Mouse (Mus musculus) left cerebral cortex, adult 2 months (tissue): ENCODE data around the gene Fat1. TPM values are rescaled to one million over a fixed set of nuclear protein-coding genes. Genes with fewer than 3 reads are reported as not detected.

Experiments
- DNase-seq, 2 experiments: peaks; one replicate each; pipeline ENCODE4 v3.0.0; 2021 to 2022; ENCODE audit warnings: low spot score in 2 of 2, mixed read lengths in 1 of 2; ENCODE audit errors: extremely low spot score in 1 of 2
- H3K27ac ChIP-seq: fragments of 200-600 bp; 2 replicates; pipeline ENCODE4 v1.8.1; 2022
- H3K4me3 ChIP-seq: fragments of 200-600 bp; 2 replicates; pipeline ENCODE4 v1.8.1; 2022
- CTCF ChIP-seq: fragments of 200-600 bp; IDR thresholded peaks from 2 replicates; pipeline ENCODE4 v1.8.1; 2022; ENCODE audit warnings: antibody characterized with exemption, mild to moderate bottlenecking, moderate library complexity
- intact Hi-C: fragments of 180-260 bp; cut with DNase I; formaldehyde crosslinking; loops from one replicate; pipeline ENCODE4 v1.15.1; 2025
- total RNA-seq, 2 experiments: library from RNA; stranded (reverse); gene quantifications; 2 replicates each; pipeline ENCODE4 v1.2.3; 2021

The Fat1 gene
- total RNA-seq, 2 experiments from 2014 or later: 36.2 to 38.7 TPM

DNA sequence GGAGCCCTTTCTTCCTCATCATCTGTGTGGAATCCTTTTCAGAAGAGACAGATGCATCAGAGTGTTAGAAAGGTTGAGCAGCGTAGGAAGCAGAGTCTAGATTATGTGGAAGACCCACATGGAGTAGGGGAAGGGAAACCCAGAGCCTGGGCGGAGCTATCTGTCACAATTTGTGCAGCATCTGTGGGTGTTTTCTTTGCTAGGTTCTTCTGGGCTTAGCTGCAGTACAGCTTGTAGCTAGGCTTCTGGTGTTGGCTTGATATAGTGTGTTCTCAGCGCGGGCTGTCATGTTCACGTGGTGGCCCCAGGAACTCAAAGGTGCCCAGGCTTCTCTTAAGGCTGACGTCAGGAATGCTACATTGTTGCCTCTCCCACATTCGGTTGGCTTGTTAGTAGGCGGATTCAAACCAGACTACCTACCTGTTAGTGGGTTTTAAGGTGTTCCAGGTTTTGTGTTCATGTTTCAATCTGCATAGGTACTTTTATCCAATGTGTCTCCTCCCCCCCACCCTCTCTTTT is 32.3 kb downstream of the Fat1 start:
- Histone ChIP-seq H3K4me3 (no peak overlapping the region), H3K27ac (no peak overlapping the region)
- DNase-seq: no peak
- TF ChIP-seq CTCF: no peak
- intact Hi-C loops: no loop called here

DNA sequence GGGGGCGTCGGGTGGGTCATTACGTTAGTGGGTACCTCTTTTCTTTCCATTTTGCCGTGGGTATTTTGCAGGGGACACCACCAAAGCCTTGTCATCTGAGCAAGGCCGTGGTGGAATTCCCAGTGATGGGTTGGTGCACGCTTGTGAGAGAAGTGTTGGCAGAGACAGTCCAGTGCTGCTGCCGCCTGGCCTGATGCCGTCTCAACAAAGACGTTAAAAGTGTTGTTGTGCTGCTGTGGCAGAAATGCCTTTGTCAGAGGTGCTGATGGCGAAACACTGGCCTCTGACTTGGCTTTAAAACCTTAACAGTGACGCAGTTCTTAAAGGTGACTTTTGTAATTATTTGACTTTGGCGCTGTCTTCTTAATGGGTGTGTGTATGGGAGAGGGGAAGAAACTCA is 34.8 kb downstream of the Fat1 start:
- H3K27ac ChIP-seq: no peak overlapping the region
- intact Hi-C loops: no loop called here

DNA sequence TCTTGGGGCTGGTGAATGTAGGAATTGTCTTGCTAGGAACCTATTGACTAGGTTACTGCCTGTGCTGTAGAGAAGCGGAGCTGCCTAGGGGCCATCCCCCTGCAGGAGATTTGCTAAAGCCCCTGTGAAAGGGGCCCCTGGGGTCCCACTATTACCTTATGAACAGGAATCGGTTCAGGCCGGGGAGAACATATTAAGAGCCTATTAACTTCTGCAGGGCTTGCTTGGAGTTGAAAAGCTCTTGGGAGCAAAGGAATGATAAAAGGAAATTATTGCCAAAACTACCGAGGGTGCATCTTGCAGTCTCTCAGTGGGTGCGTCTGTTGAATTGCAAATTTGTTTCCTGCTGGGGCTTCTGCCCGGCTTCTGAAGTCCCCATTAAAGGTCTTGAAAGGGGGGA is 36.1 kb downstream of the Fat1 start:
- intact Hi-C loops: no loop called here
- H3K27ac ChIP-seq: no peak overlapping the region
- TF ChIP-seq CTCF: no peak
- H3K4me3 ChIP-seq: no peak overlapping the region
- DNase-seq: no peak

More for the DNA sequence above, 34.8 kb downstream of the Fat1 start:
- TF ChIP-seq CTCF: no peak
- DNase-seq: no peak
- H3K4me3 ChIP-seq: no peak overlapping the region

DNA sequence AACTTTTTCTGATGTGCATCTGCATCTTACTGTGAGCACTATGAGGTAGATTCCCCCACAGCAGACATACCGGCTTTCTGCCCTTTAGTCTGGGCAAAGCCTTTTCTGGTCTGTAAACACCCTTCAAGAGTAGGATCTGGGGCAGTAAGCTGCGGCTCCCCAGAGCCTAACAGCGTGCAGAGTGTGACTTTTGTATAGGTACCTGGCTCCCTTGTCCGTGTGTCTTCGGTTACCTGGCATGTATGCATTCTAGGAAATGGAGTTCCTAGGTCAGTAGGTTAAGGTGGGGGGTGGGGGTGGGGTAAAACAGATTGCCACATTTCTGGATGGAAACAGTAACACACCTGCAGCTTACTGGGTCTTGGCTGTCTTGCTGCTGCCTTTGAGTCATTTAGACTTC is 36.7 kb downstream of the Fat1 start:
- no peak for TF ChIP-seq CTCF
- H3K4me3 ChIP-seq: no peak overlapping the region
- H3K27ac ChIP-seq: no peak overlapping the region
- no peak for DNase-seq
- intact Hi-C loops: no loop called here

DNA sequence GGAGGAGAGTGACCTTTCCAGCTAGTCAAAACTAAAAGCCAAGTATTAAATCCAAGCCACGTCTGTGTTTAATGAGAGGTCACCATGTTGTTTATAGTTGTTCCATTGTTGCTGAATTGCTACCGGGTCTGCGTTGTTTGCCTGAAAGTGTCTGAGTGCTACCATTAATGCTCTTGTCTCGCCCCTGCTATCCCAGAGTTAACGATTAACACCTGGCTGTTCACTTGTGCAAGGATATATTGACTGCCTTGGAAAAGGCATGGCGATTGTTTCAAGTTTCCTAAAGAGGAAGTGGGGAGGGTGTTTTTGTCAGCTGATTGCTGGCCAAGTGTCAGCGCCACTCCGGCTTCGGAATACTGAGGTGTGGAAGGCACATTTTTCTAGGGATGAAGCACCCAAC is 39.9 kb downstream of the Fat1 start:
- Histone ChIP-seq H3K4me3 (no peak overlapping the region), H3K27ac (no peak overlapping the region)
- intact Hi-C loops: no loop called here
- no peak for DNase-seq
- no peak for TF ChIP-seq CTCF

DNA sequence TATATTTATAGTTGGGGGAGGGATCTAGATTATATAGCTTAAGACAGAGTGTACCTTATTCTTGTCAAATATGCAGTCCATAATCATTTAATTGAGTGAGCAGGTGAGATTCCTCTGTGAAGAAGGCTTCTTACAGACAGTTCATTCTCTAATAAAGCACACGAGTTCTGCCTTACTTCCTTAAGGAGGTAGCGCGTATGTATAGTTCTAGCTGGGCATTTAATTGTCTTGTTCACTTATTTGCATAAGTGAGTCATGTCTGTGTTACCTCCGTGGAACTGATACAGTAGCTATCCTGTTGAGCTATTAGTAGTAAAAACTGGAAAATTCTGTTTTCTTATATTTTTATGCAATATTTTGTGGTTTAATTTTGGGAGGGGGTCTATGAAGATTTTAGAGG is 40.4 kb downstream of the Fat1 start:
- no peak overlapping the region for H3K27ac ChIP-seq
- TF ChIP-seq CTCF: no peak

DNA sequence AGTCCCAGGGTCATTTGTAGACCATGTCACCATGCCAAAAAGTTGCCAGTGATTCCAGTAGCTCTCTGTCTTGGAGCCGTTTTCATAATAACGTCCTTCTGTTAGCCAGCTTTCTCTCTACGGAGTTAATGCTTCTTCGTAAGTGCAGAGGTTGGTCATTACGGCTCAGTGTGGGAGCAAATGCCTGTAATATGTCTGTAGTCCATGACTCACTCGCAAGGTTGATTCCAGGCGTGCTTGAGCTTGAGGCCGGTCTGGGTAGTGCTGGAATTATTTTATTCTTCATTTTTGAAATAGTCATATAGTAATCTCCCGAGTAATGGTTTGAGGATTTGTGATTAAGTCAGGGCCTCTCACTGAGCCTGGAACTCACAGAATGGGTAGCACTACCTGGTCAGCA is 43.4 kb downstream of the Fat1 start:
- intact Hi-C loops: no loop called here
- H3K4me3 ChIP-seq: no peak overlapping the region
- TF ChIP-seq CTCF: no peak

More for the DNA sequence above, 40.4 kb downstream of the Fat1 start:
- no peak for DNase-seq
- no peak overlapping the region for H3K4me3 ChIP-seq
- intact Hi-C loops: no loop called here

DNA sequence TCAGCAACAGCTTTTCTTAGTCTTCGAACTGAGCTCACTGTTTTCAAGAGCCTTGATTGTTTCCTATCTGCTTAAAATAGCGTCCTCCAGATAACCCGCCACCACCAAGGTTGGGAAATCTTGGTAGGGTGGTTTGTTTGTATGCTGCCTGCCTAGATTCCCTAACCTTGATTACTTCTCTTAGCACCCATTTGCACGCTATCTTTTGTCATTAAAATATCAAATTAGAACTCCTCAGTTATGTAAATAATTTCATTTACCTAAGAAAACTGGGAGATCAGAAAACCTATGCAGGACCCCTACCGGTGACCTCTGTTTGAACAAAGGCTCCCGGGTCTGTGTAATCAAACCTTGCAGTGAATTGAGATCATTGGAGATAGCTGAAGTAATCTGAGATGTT is 44.0 kb downstream of the Fat1 start:
- H3K4me3 ChIP-seq: no peak overlapping the region
- DNase-seq: no peak
- intact Hi-C loops: no loop called here
- TF ChIP-seq CTCF: no peak
- no peak overlapping the region for H3K27ac ChIP-seq

More for the DNA sequence above, 43.4 kb downstream of the Fat1 start:
- H3K27ac ChIP-seq: no peak overlapping the region
- no peak for DNase-seq

DNA sequence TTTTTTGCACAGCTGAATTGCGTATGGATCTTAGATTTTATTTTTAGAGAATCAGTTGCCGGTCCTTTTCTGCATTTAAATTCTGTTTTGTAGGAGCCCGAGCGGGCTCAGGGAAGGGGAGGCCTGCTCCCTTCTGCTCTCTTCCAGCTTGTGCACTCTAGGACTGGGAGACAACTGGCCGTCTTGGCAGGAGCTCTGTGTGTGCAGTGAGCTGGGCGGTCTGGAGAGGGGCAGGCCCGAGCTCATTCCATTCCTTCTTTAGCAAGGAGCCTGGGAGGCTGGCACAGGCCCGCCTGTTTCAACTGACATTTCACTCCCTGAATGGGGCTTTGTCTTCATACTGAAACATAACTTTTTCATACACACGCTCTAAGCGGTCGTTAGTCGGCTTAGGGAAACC is 44.8 kb downstream of the Fat1 start:
- peak; percentile 22 to 45 for DNase-seq
- intact Hi-C loops: loop anchor here (1.0 kb wide), 1 partner anchor 42 kb away; no protein-coding TSS in a partner anchor
- no peak overlapping the region for H3K4me3 ChIP-seq
- no peak for TF ChIP-seq CTCF
- H3K27ac ChIP-seq: peak overlapping the region; percentile 12

DNA sequence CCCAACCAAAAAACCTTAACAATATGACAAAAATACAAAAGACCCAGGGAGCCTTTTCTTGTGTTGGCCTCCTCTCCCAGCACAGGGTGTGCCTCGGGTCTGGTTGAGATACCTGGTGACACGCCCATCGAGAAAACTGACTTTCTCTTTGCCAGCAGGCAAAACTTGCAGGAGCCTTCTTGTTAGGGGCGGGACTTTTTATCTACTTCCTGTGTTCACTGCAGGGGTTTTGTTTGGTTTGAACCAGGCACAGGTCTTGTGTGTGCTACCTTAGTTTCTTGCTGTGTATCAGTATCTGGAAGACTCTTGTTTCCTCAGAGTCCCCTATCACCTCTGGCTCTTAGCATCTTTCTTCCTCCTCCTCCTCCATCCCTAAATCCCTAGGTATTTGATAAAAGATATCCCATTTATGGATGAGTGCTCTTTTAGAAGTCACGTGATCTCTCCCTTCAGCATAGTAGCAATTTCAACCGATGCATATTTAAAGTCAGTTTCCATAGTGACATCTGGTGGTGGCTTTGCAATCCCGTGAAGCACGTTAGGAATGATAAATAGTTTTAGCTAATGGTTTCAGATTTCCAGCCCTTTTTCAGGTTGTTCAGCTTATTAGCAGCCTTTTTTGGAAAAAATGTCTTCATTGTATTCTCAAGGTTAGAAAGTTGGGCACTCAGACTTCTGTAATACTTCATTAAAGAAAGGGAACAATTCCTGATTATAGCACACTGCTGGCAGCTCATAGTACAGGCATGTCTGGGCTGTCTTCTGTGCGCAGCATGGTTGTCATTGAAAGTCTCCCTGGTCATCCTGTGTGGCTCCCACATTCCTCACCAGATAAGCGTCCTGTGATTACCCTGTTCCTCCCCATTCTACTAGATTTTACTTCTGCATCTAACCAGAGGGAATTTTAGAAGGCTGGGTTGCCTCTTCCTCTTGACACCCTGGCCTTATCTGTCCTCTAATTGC is 50.4 kb downstream of the Fat1 start:
- intact Hi-C loops: no loop called here
- H3K27ac ChIP-seq: no peak overlapping the region
- DNase-seq: no peak
- H3K4me3 ChIP-seq: no peak overlapping the region
- TF ChIP-seq CTCF: peak; percentile 63

DNA sequence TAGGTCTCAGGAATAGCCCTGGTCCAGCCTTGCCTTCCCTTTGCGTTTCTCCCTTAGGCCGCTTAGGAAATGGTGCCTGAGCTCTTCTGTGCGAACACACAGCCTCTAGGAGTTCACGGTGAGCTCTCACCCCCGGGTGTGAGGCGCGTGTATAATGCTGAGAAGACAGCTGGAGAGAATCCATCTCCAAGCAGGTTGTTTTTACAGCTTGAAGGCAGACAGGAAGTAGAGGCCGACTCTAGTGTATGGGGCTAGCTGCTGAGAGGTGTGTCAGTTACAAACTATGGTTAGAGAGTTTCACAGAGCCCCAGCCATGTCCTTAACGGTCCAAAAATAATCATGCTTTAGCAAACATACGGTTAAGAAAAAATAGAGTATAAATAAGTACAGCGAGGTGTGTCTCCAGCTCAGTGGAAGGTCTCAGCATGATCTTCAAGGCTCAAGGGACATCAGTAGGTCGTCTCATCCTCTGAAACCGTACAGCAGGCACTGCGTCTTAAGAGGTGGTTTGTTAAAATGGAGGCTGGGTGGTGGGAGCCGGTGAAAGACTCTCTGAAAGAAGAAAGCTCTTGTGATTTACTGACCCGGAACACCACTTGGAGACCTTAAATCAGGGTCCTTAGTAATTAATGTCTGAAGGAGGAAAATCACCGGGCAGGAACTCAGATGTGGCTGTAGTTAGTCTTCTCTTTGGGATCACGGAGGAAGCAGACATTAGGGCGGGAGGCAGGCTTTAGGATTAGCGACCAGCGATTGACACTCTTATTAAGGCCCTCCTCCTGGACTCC is 56.6 kb downstream of the Fat1 start:
- DNase-seq: no peak
- intact Hi-C loops: no loop called here
- H3K4me3 ChIP-seq: no peak overlapping the region
- H3K27ac ChIP-seq: no peak overlapping the region
- no peak for TF ChIP-seq CTCF

DNA sequence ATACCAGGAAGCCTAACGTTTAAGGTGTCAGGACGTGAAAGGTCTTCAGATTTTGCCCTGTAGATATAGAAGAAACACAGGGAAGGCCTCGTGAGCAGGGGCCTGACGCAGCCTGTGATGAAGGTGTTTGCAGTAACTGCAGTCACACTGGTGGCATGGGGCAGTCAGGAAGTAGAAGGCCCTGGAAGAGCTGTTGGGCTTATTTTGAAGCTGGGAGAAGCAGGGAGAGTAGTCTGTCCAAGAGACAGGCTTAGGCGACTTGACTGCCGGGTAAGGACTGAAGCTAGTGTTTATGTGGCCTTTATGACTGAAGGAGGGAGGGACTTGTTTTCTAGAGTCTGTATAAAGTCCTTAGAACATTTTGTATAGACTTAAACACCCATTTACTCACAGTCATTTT is 57.4 kb downstream of the Fat1 start:
- TF ChIP-seq CTCF: no peak
- Histone ChIP-seq H3K27ac (peak overlapping the region; percentile 15; the same call in 1 of the 2 replicates), H3K4me3 (no peak overlapping the region)
- intact Hi-C loops: no loop called here
- no peak for DNase-seq
